ENCODE assay signal across 16 mouse cellular contexts in genomic region chr1:105885575-105885974, GRCm38 (mm10).
"Had no signal": no experiment of that assay in that cellular context is flagged by ENCODE, and none has a peak within 500 bp of the region (broad histone marks: within the 10 kb centered on the region; RNA-seq: fewer than 3 reads in every experiment).

No protein-coding gene starts in this region.

- H3K4me1 ChIP-seq: liver, embryonic 13.5 days had no signal

- H3K4me2 ChIP-seq: limb, embryonic 13.5 days; liver, embryonic 13.5 days; lung, embryonic 14.5 days; neural tube, embryonic 12.5 days had no signal

- H3K36me3 ChIP-seq: limb, embryonic 13.5 days; liver, embryonic 13.5 days; midbrain, embryonic 10.5 days; neural tube, embryonic 12.5 days had no signal

- H3K9ac ChIP-seq: limb, embryonic 13.5 days; liver, embryonic 13.5 days; lung, embryonic 14.5 days; neural tube, embryonic 12.5 days had no signal

- H3K27ac ChIP-seq: layer of hippocampus, adult 2 months; limb, embryonic 13.5 days; liver, embryonic 13.5 days; midbrain, embryonic 10.5 days; neural tube, embryonic 12.5 days had no signal

- H3K4me3 ChIP-seq: layer of hippocampus, adult 2 months; limb, embryonic 13.5 days; liver, embryonic 13.5 days; midbrain, embryonic 10.5 days; myocyte; neural tube, embryonic 12.5 days had no signal

- DNase-seq: kidney, adult 18-20 months; kidney, postnatal 10 days; kidney, postnatal 4 days; left cerebral cortex, postnatal 4 days; liver, embryonic 13.5 days; lung, embryonic 14.5 days; lung, postnatal 10 days; lung, postnatal 4 days; midbrain, embryonic 14.5 days; thymus, adult 2 months; thymus, postnatal 36 days had no signal

- H3K9me3 ChIP-seq: limb, embryonic 13.5 days; liver, embryonic 13.5 days; midbrain, embryonic 10.5 days; neural tube, embryonic 12.5 days had no signal

- H3K27me3 ChIP-seq: limb, embryonic 13.5 days; liver, embryonic 13.5 days; neural tube, embryonic 12.5 days had no signal
